Mouse (Mus musculus) right cerebral cortex, postnatal 25 days (tissue): ENCODE data around the gene Sptb.

Source experiments
- DNase-seq: peaks from one replicate; pipeline ENCODE4 v3.0.0; 2022

Sptb gene

GRCm38 (mm10) chr12:76604546-76604945 is 105.8 kb downstream of the Sptb start:
- DNase-seq: no peak

- no peak for DNase-seq
Observed at GRCm38 (mm10) chr12:76603779-76604178, 106.6 kb downstream of the Sptb start.

GRCm38 (mm10) chr12:76598196-76598928 is 112.0 kb downstream of the Sptb start:
- no peak for DNase-seq

- DNase-seq: no peak
Observed at GRCm38 (mm10) chr12:76597577-76598100, 112.7 kb downstream of the Sptb start.

GRCm38 (mm10) chr12:76596292-76597023 is 113.9 kb downstream of the Sptb start:
- peak; percentile 62 for DNase-seq

GRCm38 (mm10) chr12:76595830-76596229 is 114.5 kb downstream of the Sptb start:
- no peak for DNase-seq

GRCm38 (mm10) chr12:76594556-76594955 is 115.8 kb downstream of the Sptb start:
- no peak for DNase-seq

GRCm38 (mm10) chr12:76593839-76594322 is 116.5 kb downstream of the Sptb start:
- DNase-seq: peak; percentile 78

GRCm38 (mm10) chr12:76593254-76593653 is 117.1 kb downstream of the Sptb start:
- no peak for DNase-seq

- DNase-seq: no peak
Observed at GRCm38 (mm10) chr12:76592213-76592612, 118.1 kb downstream of the Sptb start.

GRCm38 (mm10) chr12:76591037-76591436 is 119.3 kb downstream of the Sptb start:
- no peak for DNase-seq

GRCm38 (mm10) chr12:76589531-76589930 is 120.8 kb downstream of the Sptb start:
- no peak for DNase-seq

- DNase-seq: no peak
Observed at GRCm38 (mm10) chr12:76587357-76587756, 123.0 kb downstream of the Sptb start.

- no peak for DNase-seq
Observed at GRCm38 (mm10) chr12:76585028-76585427, 125.3 kb downstream of the Sptb start.

GRCm38 (mm10) chr12:76583454-76583853 is 126.9 kb downstream of the Sptb start:
- no peak for DNase-seq

GRCm38 (mm10) chr12:76582841-76583240 is 127.5 kb downstream of the Sptb start:
- DNase-seq: no peak

GRCm38 (mm10) chr12:76582139-76582538 is 128.2 kb downstream of the Sptb start:
- no peak for DNase-seq

GRCm38 (mm10) chr12:76579806-76580205 is 130.5 kb downstream of the Sptb start:
- no peak for DNase-seq

GRCm38 (mm10) chr12:76578465-76578864 is 131.9 kb downstream of the Sptb start:
- DNase-seq: no peak

- no peak for DNase-seq
Observed at GRCm38 (mm10) chr12:76577858-76578257, 132.5 kb downstream of the Sptb start.

- DNase-seq: no peak
Observed at GRCm38 (mm10) chr12:76576806-76577205, 133.5 kb downstream of the Sptb start.

- no peak for DNase-seq
Observed at GRCm38 (mm10) chr12:76576061-76576460, 134.3 kb downstream of the Sptb start.

GRCm38 (mm10) chr12:76574815-76575214 is 135.5 kb downstream of the Sptb start:
- DNase-seq: no peak

- no peak for DNase-seq
Observed at GRCm38 (mm10) chr12:76573381-76573780, 137.0 kb downstream of the Sptb start.
